Mouse (Mus musculus) olfactory bulb, adult 2 months (tissue): ENCODE measurements around the gene Gm11492. TPM values are rescaled to one million over a fixed set of nuclear protein-coding genes. Genes with fewer than 3 reads are reported as not detected.

Experiments used
- H3K27ac ChIP-seq: fragments of 200-500 bp; 2 replicates; pipeline ENCODE4 v1.5.1; 2012; ENCODE audit warnings: low read depth, low read length; ENCODE audit not compliant: insufficient read depth
- H3K4me1 ChIP-seq: fragments of 200-500 bp; 2 replicates; pipeline ENCODE4 v1.6.1; 2012; ENCODE audit warnings: low read length; ENCODE audit not compliant: control insufficient read depth, insufficient read depth
- H3K4me3 ChIP-seq: fragments of 200-500 bp; 2 replicates; pipeline ENCODE4 v1.5.1; 2012; ENCODE audit warnings: mild to moderate bottlenecking, low read depth, low read length, moderate library complexity; ENCODE audit not compliant: insufficient read depth
- CTCF ChIP-seq: fragments of 200-500 bp; IDR thresholded peaks from 2 replicates; pipeline ENCODE4 v1.5.1; 2012; ENCODE audit warnings: low read depth, mild to moderate bottlenecking, low read length, moderate library complexity; ENCODE audit not compliant: insufficient read depth
- POLR2A ChIP-seq: fragments of 200-500 bp; IDR thresholded peaks from 2 replicates; pipeline ENCODE4 v1.6.1; 2012; ENCODE audit warnings: mild to moderate bottlenecking, low read depth, low read length, moderate library complexity; ENCODE audit not compliant: insufficient read depth
- WGBS: fragments of 180-500 bp; shearing (Covaris S2); methylation state at CpG from one replicate; pipeline ENCODE4 v1.1.7; 2018; 5-methylcytosine and 5-hydroxymethylcytosine counted together
- polyA plus RNA-seq: library from polyadenylated mRNA; stranded (reverse); fragments of >200 nt; gene quantifications from 2 replicates; pipeline ENCODE4 v1.2.4, GENCODE M21; 2012; ENCODE audit warnings: low replicate concordance; ENCODE audit not compliant: missing spikeins, insufficient read depth, insufficient read length

The Gm11492 gene
- not detected in 2 replicates for polyA plus RNA-seq

DNA sequence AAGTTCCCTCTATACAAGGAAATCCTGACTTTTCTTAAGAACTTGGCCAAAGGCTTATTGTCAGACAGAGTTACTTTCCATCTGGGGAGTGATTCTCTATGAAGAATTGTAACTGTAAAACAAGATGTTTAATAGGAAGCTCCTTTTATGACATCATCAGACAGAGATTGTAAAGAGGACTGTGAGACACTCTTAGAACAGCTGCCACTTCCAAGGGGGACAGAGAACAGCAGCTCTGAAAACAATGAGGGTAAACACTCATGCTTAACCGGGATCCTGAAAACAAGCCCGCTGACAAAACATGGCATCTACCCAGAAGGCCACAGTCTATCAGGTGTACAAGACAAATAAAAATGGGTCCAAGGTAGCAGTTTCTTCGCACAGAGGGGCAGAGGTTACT lies at the start of gene Gm11492:
Gene Gm11492, plus strand, starts transcription at position 153 of the 400 bp plus-strand sequence.
- Histone ChIP-seq H3K4me1 (peaks cover 17% of the 10 kb centered on the region), H3K27ac (no peak within 1 kb of the TSS), H3K4me3 (no peak within 1 kb of the TSS)
- WGBS, result 80% methylated on average over 3 of the region's 3 CpGs
- no peak for TF ChIP-seq POLR2A
- TF ChIP-seq CTCF, result no peak

DNA sequence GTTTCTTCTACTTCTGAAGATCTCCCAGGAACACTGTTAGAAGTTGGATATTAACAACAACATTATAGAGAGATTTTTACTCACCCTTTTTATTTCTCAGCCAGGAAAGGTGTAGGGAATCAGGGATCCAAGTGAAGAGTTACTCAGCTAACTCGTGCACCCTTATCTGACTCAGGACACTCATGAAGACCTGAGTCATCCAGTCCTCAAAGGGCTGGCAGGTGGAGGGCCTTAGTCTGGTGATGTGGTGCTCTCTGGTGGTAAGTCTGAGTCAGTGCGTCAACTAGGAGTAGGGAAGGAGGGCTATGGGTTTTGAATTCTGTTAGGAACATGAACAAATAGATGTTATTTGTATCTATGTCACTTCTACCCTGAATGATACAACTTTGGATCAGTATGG lies 47.2 kb upstream of the Gm11492 start:
- WGBS, result 12% methylated on average over 2 of the region's 2 CpGs

DNA sequence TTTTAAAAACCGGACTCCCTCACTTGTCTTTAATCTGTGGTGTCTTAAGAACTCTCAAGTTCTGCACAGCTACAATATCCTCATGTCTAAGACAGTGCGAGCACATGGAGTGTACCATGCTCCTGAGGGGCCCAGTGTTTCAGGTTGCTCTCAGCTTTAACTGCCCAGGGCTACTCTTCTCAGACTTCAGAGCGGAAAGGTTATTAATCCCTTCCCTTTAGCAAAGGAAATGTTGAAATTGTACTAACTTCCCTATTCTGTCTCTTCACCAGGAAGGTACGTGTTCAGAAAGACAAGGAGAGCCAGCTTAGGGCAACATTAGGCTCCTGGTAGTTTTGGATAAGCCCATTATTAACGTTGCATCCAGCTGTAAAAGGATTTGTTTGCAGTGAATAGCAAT lies 43.0 kb upstream of the Gm11492 start:
- H3K4me1 ChIP-seq, result no peaks in the 10 kb centered on the region
- no peak overlapping the region for H3K4me3 ChIP-seq
- TF ChIP-seq CTCF (no peak), POLR2A (no peak)
- 73% methylated on average over 5 of the region's 5 CpGs for WGBS
- H3K27ac ChIP-seq, result no peak overlapping the region

More for the DNA sequence above, 47.2 kb upstream of the Gm11492 start:
- Histone ChIP-seq H3K27ac (no peak overlapping the region), H3K4me3 (no peak overlapping the region), H3K4me1 (no peaks in the 10 kb centered on the region)
- TF ChIP-seq POLR2A (no peak), CTCF (no peak)

DNA sequence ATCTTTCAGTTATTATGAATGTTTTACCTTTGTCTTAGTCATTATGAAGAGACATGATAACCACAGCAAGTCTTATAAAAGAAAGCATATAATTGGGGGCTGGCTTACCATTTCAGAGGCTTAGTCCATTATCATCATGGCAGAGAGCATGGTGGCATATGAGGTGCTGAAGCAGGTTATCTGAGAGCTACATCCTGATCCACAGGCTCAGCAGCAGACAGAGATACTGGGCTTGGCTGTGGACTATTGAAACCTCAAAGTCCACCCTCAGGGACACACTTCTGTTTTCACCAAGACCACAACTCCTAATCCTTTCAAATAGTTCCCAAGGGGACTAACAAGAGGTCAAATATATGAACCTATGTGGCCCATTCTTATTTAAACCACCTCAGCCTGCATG lies 42.5 kb upstream of the Gm11492 start:
- Histone ChIP-seq H3K4me1 (no peaks in the 10 kb centered on the region), H3K4me3 (no peak overlapping the region), H3K27ac (no peak overlapping the region)
- TF ChIP-seq CTCF, result no peak
- no peak for TF ChIP-seq POLR2A

DNA sequence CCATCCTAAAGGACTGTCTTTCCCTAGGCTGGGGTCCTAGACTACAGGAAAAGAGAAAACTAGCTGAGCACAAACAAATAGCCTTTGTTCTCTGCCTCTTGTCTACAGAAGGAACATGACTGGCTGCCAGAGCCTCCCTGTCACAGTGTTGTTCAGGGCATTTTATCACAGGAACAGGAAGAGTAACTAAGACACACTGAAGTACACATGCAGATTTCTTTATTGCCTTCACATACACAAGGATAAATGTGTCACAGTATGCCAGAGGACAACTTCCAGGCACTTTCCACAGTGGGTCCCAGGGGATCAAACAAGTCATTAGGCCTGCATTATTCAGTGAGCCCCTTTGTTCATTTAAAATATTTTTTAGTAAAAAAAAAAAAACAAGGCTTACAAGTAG lies 41.7 kb upstream of the Gm11492 start:
- TF ChIP-seq CTCF, result no peak
- TF ChIP-seq POLR2A, result no peak
- Histone ChIP-seq H3K4me3 (no peak overlapping the region), H3K27ac (no peak overlapping the region), H3K4me1 (no peaks in the 10 kb centered on the region)

DNA sequence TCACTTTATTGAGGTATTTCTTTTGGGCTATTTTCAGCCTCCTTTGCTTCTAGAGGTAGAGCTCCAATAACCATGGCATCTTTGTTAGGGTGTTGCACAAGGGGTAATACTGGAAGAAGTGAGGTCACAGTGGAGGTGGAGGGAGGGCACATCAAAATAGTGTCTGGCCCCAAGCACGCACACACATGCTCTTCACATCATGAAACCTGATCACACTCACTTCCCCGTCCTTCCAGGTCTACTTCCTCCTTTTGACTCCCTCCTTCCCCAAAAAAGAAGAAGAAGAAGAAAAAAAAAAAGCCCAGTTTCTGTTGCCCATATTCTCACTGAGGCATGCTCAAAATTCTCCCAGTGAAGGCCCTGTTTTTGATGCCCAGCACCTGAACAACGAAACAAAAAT lies 39.1 kb upstream of the Gm11492 start:
- TF ChIP-seq POLR2A, result no peak
- no peak for TF ChIP-seq CTCF
- Histone ChIP-seq H3K27ac (no peak overlapping the region), H3K4me1 (no peaks in the 10 kb centered on the region), H3K4me3 (no peak overlapping the region)
- WGBS, result 86% methylated on average over 3 of the region's 3 CpGs

- H3K27ac ChIP-seq, result no peak overlapping the region
- H3K4me1 ChIP-seq, result no peaks in the 10 kb centered on the region
- no peak overlapping the region for H3K4me3 ChIP-seq
- TF ChIP-seq CTCF, result no peak
- TF ChIP-seq POLR2A, result no peak
- 72% methylated on average over 4 of the region's 4 CpGs for WGBS
These were observed 38.5 kb upstream of the Gm11492 start for GRCm38 (mm10) chr11:87527990-87528389.

DNA sequence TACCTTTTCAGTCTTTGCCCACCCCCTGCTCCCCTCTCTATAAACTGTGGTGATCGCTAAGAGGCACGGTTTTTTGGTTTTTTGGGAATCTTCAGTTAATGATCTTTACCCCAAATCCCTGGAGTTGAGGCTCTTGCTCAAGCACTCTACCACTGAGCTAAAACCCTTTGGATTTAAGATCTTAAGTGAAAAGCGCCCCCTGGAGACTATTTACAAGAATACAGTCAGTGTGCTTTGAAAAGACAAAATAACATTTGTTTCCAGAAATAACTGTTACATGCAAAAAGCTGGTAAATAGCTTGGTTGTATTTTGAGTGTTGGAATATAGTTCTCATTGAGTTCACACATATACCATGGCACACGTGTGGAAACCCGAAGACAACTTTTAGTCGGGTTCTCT lies 34.8 kb upstream of the Gm11492 start:
- WGBS, result 68% methylated on average over 6 of the region's 6 CpGs
- Histone ChIP-seq H3K4me3 (no peak overlapping the region), H3K27ac (no peak overlapping the region), H3K4me1 (no peaks in the 10 kb centered on the region)
- TF ChIP-seq CTCF, result no peak
- no peak for TF ChIP-seq POLR2A

- Histone ChIP-seq H3K27ac (no peak overlapping the region), H3K4me1 (no peaks in the 10 kb centered on the region), H3K4me3 (no peak overlapping the region)
- 63% methylated on average over 8 of the region's 8 CpGs for WGBS
- TF ChIP-seq CTCF, result no peak
- TF ChIP-seq POLR2A, result no peak
These were observed 24.2 kb upstream of the Gm11492 start for GRCm38 (mm10) chr11:87542285-87542684.

- H3K4me1 ChIP-seq, result no peaks in the 10 kb centered on the region
- TF ChIP-seq CTCF, result no peak
- no peak for TF ChIP-seq POLR2A
- no peak overlapping the region for H3K27ac ChIP-seq
- no peak overlapping the region for H3K4me3 ChIP-seq
- 55% methylated on average over 3 of the region's 3 CpGs for WGBS
These were observed 23.5 kb upstream of the Gm11492 start for GRCm38 (mm10) chr11:87542906-87543305.
